Mouse (Mus musculus): ENCODE measurements around the gene Lama1. TPM values are rescaled to one million over a fixed set of nuclear protein-coding genes. Genes with fewer than 3 reads are reported as not detected.

Gene Lama1
- total and polyA plus RNA-seq, 2 experiments from 2014 or later: 0.03 to 0.11 TPM

DNA sequence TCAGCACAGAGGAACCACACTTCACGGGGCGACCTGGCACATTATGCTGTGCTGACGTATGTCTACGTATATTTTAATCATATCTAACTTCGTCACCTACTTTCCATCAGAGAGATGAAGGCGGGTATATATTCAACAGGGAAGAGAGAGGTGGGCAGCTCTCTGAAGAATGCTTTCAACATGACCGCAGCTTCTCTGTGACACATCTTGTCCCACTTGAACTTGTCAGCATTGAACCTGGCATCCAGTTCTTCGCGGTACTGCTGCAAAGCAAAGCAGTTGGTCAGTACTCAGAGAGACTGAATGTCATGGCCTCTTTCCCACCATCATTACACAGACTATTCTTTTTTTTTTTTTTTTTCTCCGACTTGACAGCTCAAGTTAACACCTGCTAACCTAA, 167.3 kb downstream of the Lama1 start:
- no peak for TF ChIP-seq CTCF (IDR thresholded peaks at IDR 0.05; ENCODE audit: low read depth)
- TF ChIP-seq EP300 (IDR thresholded peaks at IDR 0.05; ENCODE audit: low read depth): no peak
- ATAC-seq (ENCODE audit: insufficient read depth, low read depth): peak; percentile 66
- peak; percentile 54 for DNase-seq (ENCODE audit: low spot score)
- Histone ChIP-seq H3K4me2 (ENCODE audit: low read depth, low read length) (no peak overlapping the region), H3K36me3 (replicated peaks; ENCODE audit: control insufficient read depth, insufficient read depth, low read length) (0 out of 2 replicates have a peak, but pooled peaks cover 5% of the 10 kb centered on the region), H3K4me1 (ENCODE audit: control insufficient read depth, insufficient read depth) (no peaks in the 10 kb centered on the region), H3K9me3 (replicated peaks; ENCODE audit: control insufficient read depth, low read length) (no peaks in the 10 kb centered on the region), H3K4me3 (ENCODE audit: low read depth, low read length) (no peak overlapping the region), H3K27ac (ENCODE audit: low read depth) (no peak overlapping the region), H3K27me3 (ENCODE audit: control insufficient read depth, insufficient read depth, low read length) (peaks cover 48% of the 10 kb centered on the region), H3K9ac (replicated peaks; ENCODE audit: low read depth, low read length) (no peak overlapping the region)
- 30% methylated on average over 10 of the region's 10 CpGs for WGBS

DNA sequence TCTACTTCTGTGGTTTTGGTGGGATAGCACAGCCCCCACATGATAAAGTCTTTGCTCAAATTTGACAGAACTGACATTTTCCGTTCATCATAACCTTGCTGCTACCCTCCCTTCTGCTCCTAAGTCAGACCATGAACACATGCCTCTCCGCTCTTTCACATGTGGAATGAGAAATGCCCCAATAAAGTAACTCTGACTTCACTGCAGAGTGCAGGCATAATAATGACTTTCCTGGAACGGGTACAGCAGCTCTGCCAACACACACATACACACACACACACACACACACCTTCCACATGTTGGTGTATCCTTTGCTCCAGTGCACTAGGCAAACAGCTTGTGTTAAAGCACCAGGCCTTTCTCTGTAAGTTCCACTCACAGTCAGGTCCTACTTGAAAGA, 167.9 kb downstream of the Lama1 start:
- H3K27ac ChIP-seq (ENCODE audit: low read depth): no peak overlapping the region
- H3K36me3 ChIP-seq (replicated peaks; ENCODE audit: control insufficient read depth, insufficient read depth, low read length): 0 out of 2 replicates have a peak, but pooled peaks cover 5% of the 10 kb centered on the region
- no peak overlapping the region for H3K4me3 ChIP-seq (ENCODE audit: low read depth, low read length)
- ATAC-seq (ENCODE audit: insufficient read depth, low read depth): no peak
- H3K4me1 ChIP-seq (ENCODE audit: control insufficient read depth, insufficient read depth): no peaks in the 10 kb centered on the region
- no peak for DNase-seq (ENCODE audit: low spot score)
- WGBS: 57% methylated on average over 3 of the region's 3 CpGs
- no peak overlapping the region for H3K9ac ChIP-seq (replicated peaks; ENCODE audit: low read depth, low read length)
- TF ChIP-seq CTCF (IDR thresholded peaks at IDR 0.05; ENCODE audit: low read depth) (no peak), EP300 (IDR thresholded peaks at IDR 0.05; ENCODE audit: low read depth) (no peak)
- peaks cover 46% of the 10 kb centered on the region for H3K27me3 ChIP-seq (ENCODE audit: control insufficient read depth, insufficient read depth, low read length)
- no peak overlapping the region for H3K4me2 ChIP-seq (ENCODE audit: low read depth, low read length)
- no peaks in the 10 kb centered on the region for H3K9me3 ChIP-seq (replicated peaks; ENCODE audit: control insufficient read depth, low read length)

DNA sequence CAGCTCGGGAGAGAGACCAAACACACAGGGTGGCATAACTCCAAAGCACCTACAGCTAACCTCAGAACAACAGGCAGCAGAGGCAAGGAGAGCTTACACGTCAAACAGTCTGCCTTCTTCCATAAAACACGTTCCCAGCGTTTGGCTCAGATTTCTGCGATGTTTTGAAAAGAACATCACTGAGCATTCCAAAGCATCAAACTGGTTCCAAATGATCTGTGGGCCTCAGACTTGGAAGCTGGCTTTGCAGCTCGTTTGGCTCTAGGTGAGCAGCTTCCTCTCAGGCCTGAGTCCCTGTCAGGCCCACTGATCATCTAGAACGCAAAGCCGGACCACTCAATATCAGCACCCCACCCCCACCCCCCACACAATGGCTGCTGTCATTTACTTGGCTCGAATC, 169.0 kb downstream of the Lama1 start:
- ATAC-seq (ENCODE audit: insufficient read depth, low read depth): no peak
- TF ChIP-seq CTCF (IDR thresholded peaks at IDR 0.05; ENCODE audit: low read depth): no peak
- Histone ChIP-seq H3K9ac (replicated peaks; ENCODE audit: low read depth, low read length) (no peak overlapping the region), H3K4me3 (ENCODE audit: low read depth, low read length) (no peak overlapping the region), H3K27me3 (ENCODE audit: control insufficient read depth, insufficient read depth, low read length) (peaks cover 36% of the 10 kb centered on the region), H3K36me3 (replicated peaks; ENCODE audit: control insufficient read depth, insufficient read depth, low read length) (0 out of 2 replicates have a peak, but pooled peaks cover 5% of the 10 kb centered on the region), H3K4me1 (ENCODE audit: control insufficient read depth, insufficient read depth) (no peaks in the 10 kb centered on the region), H3K27ac (ENCODE audit: low read depth) (peak overlapping the region; percentile 46; the same call in 1 of the 2 replicates), H3K9me3 (replicated peaks; ENCODE audit: control insufficient read depth, low read length) (no peaks in the 10 kb centered on the region), H3K4me2 (ENCODE audit: low read depth, low read length) (no peak overlapping the region)
- WGBS: 73% methylated on average over 9 of the region's 9 CpGs
- no peak for DNase-seq (ENCODE audit: low spot score)

- no peak overlapping the region for H3K9ac ChIP-seq (replicated peaks; ENCODE audit: low read depth, low read length)
- 0 out of 2 replicates have a peak, but pooled peaks cover 10% of the 10 kb centered on the region for H3K36me3 ChIP-seq (replicated peaks; ENCODE audit: control insufficient read depth, insufficient read depth, low read length)
- H3K4me1 ChIP-seq (ENCODE audit: control insufficient read depth, insufficient read depth): no peaks in the 10 kb centered on the region
- peak; percentile 6 for DNase-seq (ENCODE audit: low spot score)
- peak overlapping the region; percentile 46 for H3K27ac ChIP-seq (ENCODE audit: low read depth)
- H3K9me3 ChIP-seq (replicated peaks; ENCODE audit: control insufficient read depth, low read length): no peaks in the 10 kb centered on the region
- ATAC-seq (ENCODE audit: insufficient read depth, low read depth): no peak
- no peak overlapping the region for H3K4me2 ChIP-seq (ENCODE audit: low read depth, low read length)
- peaks cover 30% of the 10 kb centered on the region for H3K27me3 ChIP-seq (ENCODE audit: control insufficient read depth, insufficient read depth, low read length)
- TF ChIP-seq CTCF (IDR thresholded peaks at IDR 0.05; ENCODE audit: low read depth) (no peak), EP300 (IDR thresholded peaks at IDR 0.05; ENCODE audit: low read depth) (no peak)
- no peak overlapping the region for H3K4me3 ChIP-seq (ENCODE audit: low read depth, low read length)
- 74% methylated on average over 20 of the region's 20 CpGs for WGBS
Measured at GRCm38 (mm10) chr17:67866541-67867241, 169.6 kb downstream of the Lama1 start.

GRCm38 (mm10) chr17:67869731-67870601, 172.9 kb downstream of the Lama1 start:
- Histone ChIP-seq H3K4me1 (ENCODE audit: control insufficient read depth, insufficient read depth) (no peaks in the 10 kb centered on the region), H3K36me3 (replicated peaks; ENCODE audit: control insufficient read depth, insufficient read depth, low read length) (peaks cover 22% of the 10 kb centered on the region; the same call in 1 of the 2 replicates), H3K27ac (ENCODE audit: low read depth) (no peak overlapping the region), H3K4me2 (ENCODE audit: low read depth, low read length) (no peak overlapping the region), H3K9ac (replicated peaks; ENCODE audit: low read depth, low read length) (no peak overlapping the region), H3K4me3 (ENCODE audit: low read depth, low read length) (no peak overlapping the region), H3K9me3 (replicated peaks; ENCODE audit: control insufficient read depth, low read length) (no peaks in the 10 kb centered on the region), H3K27me3 (ENCODE audit: control insufficient read depth, insufficient read depth, low read length) (peaks cover 19% of the 10 kb centered on the region)
- ATAC-seq (ENCODE audit: insufficient read depth, low read depth) (peak; percentile 49; the same call in 1 of the 2 replicates), DNase-seq (ENCODE audit: low spot score) (peak; percentile 56)
- peak; percentile 74 for TF ChIP-seq CTCF (IDR thresholded peaks at IDR 0.05; ENCODE audit: low read depth)
- no peak for TF ChIP-seq EP300 (IDR thresholded peaks at IDR 0.05; ENCODE audit: low read depth)
- 61% methylated on average over 23 of the region's 23 CpGs for WGBS

Other genes with a start within 250 kb of the Lama1 start
- gene Lrrc30, start 64.5 kb upstream of the Lama1 start, total RNA-seq (2014; rRNA removed; ENCODE audit: low replicate concordance): not detected in 2 replicates
- gene Lrrc30, start 64.5 kb upstream of the Lama1 start, polyA plus RNA-seq (2015; fragmentation: Nextera tagmentation; extraction: Ambion mirVana): 0.11 TPM in 1 of 2 replicates, not detected in the other